Comparison of ENCODE assay signal across 12 mouse cellular contexts in the genomic region with DNA sequence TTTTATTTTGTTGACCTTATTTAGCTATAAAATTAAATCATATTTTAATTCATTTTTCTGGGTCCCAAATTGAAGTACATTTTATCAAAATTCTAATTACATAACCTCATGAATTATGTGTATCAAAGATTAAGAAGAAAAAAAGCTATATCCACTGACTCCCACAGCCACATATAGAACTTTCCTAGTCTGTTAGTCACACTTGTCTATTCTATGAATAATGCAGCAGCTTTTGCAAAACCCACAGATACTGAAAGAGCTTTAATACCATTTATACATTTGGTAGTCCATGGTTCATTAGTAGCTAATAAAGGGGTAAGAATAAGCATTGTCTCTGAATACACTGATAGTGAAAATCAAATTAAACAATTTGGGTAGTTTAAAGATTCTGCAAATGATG.
"Had no signal": no experiment of that assay in that cellular context is flagged by ENCODE, and none has a peak within 500 bp of the region (broad histone marks: within the 10 kb centered on the region; RNA-seq: fewer than 3 reads in every experiment).

No protein-coding gene starts in this region.

- DNase-seq: retina, postnatal 1 day; right cerebral cortex, adult 18-20 months; right cerebral cortex, postnatal 14 days; right cerebral cortex, postnatal 25 days; right cerebral cortex, postnatal 4 days; spleen, adult 18-20 months; thymus, adult 18-20 months; thymus, adult 2 months; thymus, postnatal 14 days; thymus, postnatal 25 days; thymus, postnatal 36 days; thymus, postnatal 4 days had no signal
